Mouse (Mus musculus) liver, adult 2 months (tissue): Measurements from ENCODE around the gene Fkbpl.

ENCODE experiments used
- CTCF ChIP-seq: fragments of 200-500 bp; IDR thresholded peaks from 2 replicates; pipeline ENCODE4 v1.5.1; 2011; ENCODE audit warnings: low read depth, low read length, control low read depth
- POLR2A ChIP-seq: fragments of 200-500 bp; IDR thresholded peaks from 2 replicates; pipeline ENCODE4 v1.6.1; 2011; ENCODE audit warnings: low read length, control low read depth; ENCODE audit not compliant: insufficient read depth; ENCODE audit errors: extremely low read depth

DNA sequence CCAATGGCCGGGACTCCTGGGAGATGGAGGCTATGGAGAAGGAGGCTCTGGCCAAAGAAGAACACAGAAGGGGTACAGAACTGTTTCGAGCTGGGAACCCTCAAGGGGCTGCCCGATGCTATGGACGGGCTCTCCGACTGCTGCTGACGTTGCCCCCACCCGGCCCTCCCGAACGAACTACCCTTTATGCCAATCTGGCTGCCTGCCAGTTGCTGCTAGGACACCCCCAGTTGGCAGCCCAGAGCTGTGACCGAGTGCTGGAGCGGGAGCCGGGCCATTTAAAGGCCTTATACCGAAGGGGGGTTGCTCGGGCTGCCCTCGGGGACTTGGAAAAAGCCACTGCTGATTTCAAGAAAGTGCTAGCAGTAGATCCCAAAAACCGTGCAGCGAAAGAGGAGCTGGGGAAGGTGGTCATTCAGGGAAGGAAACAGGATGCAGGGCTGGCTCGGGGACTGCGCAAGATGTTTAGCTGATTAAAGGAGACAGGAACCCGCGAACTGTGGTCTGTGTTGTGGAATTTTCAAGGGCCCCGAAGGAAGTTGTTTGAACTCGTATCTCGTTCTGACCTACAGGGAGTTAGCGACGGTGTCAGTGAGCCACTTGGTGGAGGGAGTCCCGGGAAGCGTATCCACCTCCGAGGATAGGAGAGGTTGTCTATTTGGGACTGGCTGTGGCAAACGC is 1.4 kb downstream of the Fkbpl start:
- TF ChIP-seq CTCF: no peak
- TF ChIP-seq POLR2A: no peak
